Mouse (Mus musculus) kidney, embryonic 15.5 days (tissue): ENCODE results near the gene Boc. TPM values are rescaled to one million over a fixed set of nuclear protein-coding genes. Genes with fewer than 3 reads are reported as not detected.

Source experiments
- ATAC-seq: fragments of 200-750 bp; cut with Nextera tagmentation; replicated peaks from 2 replicates; pipeline ENCODE4 v1.8.0; 2017; ENCODE audit warnings: moderate TSS enrichment; ENCODE audit not compliant: low FRiP score
- H3K27ac ChIP-seq: fragments of 300-500 bp; sonication (generic); 2 replicates; pipeline ENCODE4 v1.5.1; 2015; ENCODE audit warnings: mild to moderate bottlenecking, inconsistent platforms
- H3K27me3 ChIP-seq: fragments of 300-500 bp; sonication (generic); 2 replicates; pipeline ENCODE4 v1.6.1; 2015; ENCODE audit warnings: inconsistent platforms
- H3K36me3 ChIP-seq: fragments of 300-500 bp; sonication (generic); 2 replicates; pipeline ENCODE4 v1.6.1; 2015; ENCODE audit warnings: inconsistent platforms
- H3K4me1 ChIP-seq: fragments of 300-500 bp; sonication (generic); 2 replicates; pipeline ENCODE4 v1.6.1; 2015; ENCODE audit warnings: inconsistent platforms
- H3K4me2 ChIP-seq: fragments of 300-500 bp; sonication (generic); 2 replicates; pipeline ENCODE4 v1.6.1; 2015; ENCODE audit warnings: moderate library complexity, mild to moderate bottlenecking, inconsistent platforms
- H3K4me3 ChIP-seq: fragments of 300-500 bp; sonication (generic); replicated peaks from 2 replicates; pipeline ENCODE4 v1.5.1; 2015; ENCODE audit warnings: mild to moderate bottlenecking, inconsistent platforms
- H3K9ac ChIP-seq: fragments of 300-500 bp; sonication (generic); 2 replicates; pipeline ENCODE4 v1.6.1; 2015; ENCODE audit warnings: mild to moderate bottlenecking, inconsistent platforms
- H3K9me3 ChIP-seq: fragments of 300-500 bp; sonication (generic); replicated peaks from 2 replicates; pipeline ENCODE4 v1.6.1; 2016; ENCODE audit warnings: inconsistent platforms
- WGBS: fragments of 180-500 bp; shearing (Covaris S2); methylation state at CpG from one replicate; pipeline ENCODE4 v1.1.7; 2015; ENCODE audit warnings: mixed read lengths; 5-methylcytosine and 5-hydroxymethylcytosine counted together
- polyA plus RNA-seq: library from polyadenylated mRNA; unstranded; fragments of >200 nt; fragmentation: Nextera tagmentation; extraction: Ambion mirVana; gene quantifications from 2 replicates; pipeline ENCODE4 v1.2.1, GENCODE M21; 2015

The Boc gene
- polyA plus RNA-seq, 1 experiment from 2014 or later = 24.2 TPM

GRCm38 (mm10) chr16:44538401-44539395 lies 20.0 kb downstream of the Boc start:
- ATAC-seq = no peak; the same call in 1 of the 2 replicates
- Histone ChIP-seq H3K27me3 (no peaks in the 10 kb centered on the region), H3K4me3 (no peak overlapping the region), H3K36me3 (no peaks in the 10 kb centered on the region), H3K9me3 (no peaks in the 10 kb centered on the region), H3K9ac (no peak overlapping the region), H3K4me1 (peaks cover 67% of the 10 kb centered on the region), H3K27ac (peak overlapping the region; percentile 60), H3K4me2 (0 out of 2 replicates have a peak overlapping the region, but pooled peaks have one; percentile 12)
- 36% methylated on average over 16 of the region's 16 CpGs for WGBS

DNA sequence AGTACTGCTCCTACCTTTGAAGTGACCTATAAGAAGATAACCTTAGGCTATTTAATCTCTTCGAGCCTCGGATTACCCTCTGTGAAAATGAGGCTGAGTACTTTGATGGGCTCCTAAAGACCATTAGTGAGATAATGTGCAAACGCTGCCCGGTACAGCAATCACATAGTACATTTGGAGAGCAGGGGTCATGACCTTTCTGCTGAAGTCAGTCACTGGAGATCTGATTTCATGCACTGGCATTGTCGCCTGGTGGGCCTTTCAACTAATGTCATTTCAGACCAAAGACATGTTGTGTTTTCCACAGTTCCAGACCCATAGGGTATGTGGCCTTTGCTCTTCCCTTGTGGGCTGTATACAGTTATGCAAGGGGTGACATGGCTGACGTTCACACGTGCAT lies 24.6 kb downstream of the Boc start:
- Histone ChIP-seq H3K27me3 (no peaks in the 10 kb centered on the region), H3K36me3 (0 out of 2 replicates have a peak, but pooled peaks cover 5% of the 10 kb centered on the region), H3K4me2 (no peak overlapping the region), H3K4me1 (peaks cover 71% of the 10 kb centered on the region), H3K9me3 (no peaks in the 10 kb centered on the region), H3K27ac (no peak overlapping the region), H3K9ac (no peak overlapping the region), H3K4me3 (no peak overlapping the region)
- 24% methylated on average over 7 of the region's 7 CpGs for WGBS
- ATAC-seq = no peak

DNA sequence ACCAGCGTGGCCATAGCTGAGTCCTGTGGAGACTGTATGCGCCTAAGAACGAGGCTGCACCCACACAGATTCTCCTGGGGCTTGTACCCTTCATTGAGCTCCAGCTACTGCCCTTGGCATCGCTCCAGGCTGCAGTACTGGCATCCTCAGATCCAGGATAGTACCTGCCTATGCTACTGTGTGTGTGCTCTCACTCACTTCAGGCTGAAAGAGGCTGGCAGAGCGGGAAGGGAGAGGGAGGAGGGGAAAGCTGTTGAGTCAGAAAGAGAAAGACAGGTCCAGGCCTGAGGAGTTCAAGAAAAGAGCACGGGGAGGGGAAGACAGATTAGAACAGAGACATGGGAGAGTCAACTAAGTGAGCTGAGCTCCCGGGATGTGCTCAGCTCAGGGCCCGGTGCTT lies 25.2 kb downstream of the Boc start:
- Histone ChIP-seq H3K4me3 (no peak overlapping the region), H3K4me1 (peaks cover 68% of the 10 kb centered on the region), H3K9ac (no peak overlapping the region), H3K27ac (no peak overlapping the region), H3K36me3 (0 out of 2 replicates have a peak, but pooled peaks cover 5% of the 10 kb centered on the region), H3K27me3 (no peaks in the 10 kb centered on the region), H3K9me3 (no peaks in the 10 kb centered on the region), H3K4me2 (no peak overlapping the region)
- no peak for ATAC-seq
- 56% methylated on average over 8 of the region's 8 CpGs for WGBS

- H3K9ac ChIP-seq = no peak overlapping the region
- H3K4me2 ChIP-seq = no peak overlapping the region
- peaks cover 66% of the 10 kb centered on the region for H3K4me1 ChIP-seq
- WGBS = 55% methylated on average over 16 of the region's 16 CpGs
- H3K9me3 ChIP-seq = no peaks in the 10 kb centered on the region
- no peak overlapping the region for H3K4me3 ChIP-seq
- no peaks in the 10 kb centered on the region for H3K27me3 ChIP-seq
- 0 out of 2 replicates have a peak, but pooled peaks cover 5% of the 10 kb centered on the region for H3K36me3 ChIP-seq
- H3K27ac ChIP-seq = no peak overlapping the region
- ATAC-seq = no peak
These were observed 25.8 kb downstream of the Boc start for GRCm38 (mm10) chr16:44532851-44533250.

- H3K27ac ChIP-seq = peak overlapping the region; percentile 56; the same call in 1 of the 2 replicates
- H3K9ac ChIP-seq = no peak overlapping the region; the same call in 1 of the 2 replicates
- H3K4me2 ChIP-seq = peak overlapping the region; percentile 57
- H3K36me3 ChIP-seq = 0 out of 2 replicates have a peak, but pooled peaks cover 5% of the 10 kb centered on the region
- H3K4me3 ChIP-seq = peak overlapping the region; percentile 26
- 27% methylated on average over 12 of the region's 12 CpGs for WGBS
- no peak; the same call in 1 of the 2 replicates for ATAC-seq
- H3K4me1 ChIP-seq = peaks cover 79% of the 10 kb centered on the region
- no peaks in the 10 kb centered on the region for H3K9me3 ChIP-seq
- H3K27me3 ChIP-seq = no peaks in the 10 kb centered on the region
These were observed 27.4 kb downstream of the Boc start for GRCm38 (mm10) chr16:44531239-44531797.

DNA sequence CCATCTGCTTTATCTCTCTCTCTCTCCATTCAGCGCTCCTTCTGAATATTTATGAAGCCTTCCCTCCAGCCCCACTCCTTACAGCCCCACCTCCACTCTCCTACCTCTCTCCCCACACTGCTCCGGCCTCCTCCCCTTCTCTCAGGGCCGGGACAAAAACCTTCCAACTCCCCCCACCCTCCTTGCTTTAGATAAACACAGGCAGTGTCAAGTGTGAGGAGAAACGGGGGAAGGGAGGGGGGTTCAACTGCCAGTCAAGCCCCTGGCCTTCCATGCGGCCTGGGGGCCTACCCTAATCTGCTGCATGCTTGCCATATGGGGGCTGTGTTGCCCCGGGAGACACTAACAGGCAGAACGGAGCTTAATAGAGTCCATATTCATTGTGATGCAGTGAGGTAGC lies 27.9 kb downstream of the Boc start:
- peak; percentile 80 for ATAC-seq
- Histone ChIP-seq H3K4me2 (peak overlapping the region; percentile 57), H3K9me3 (no peaks in the 10 kb centered on the region), H3K27ac (peak overlapping the region; percentile 56), H3K4me1 (peaks cover 75% of the 10 kb centered on the region), H3K27me3 (no peaks in the 10 kb centered on the region), H3K9ac (peak overlapping the region; percentile 32), H3K4me3 (peak overlapping the region; percentile 26), H3K36me3 (0 out of 2 replicates have a peak, but pooled peaks cover 5% of the 10 kb centered on the region)
- WGBS = 3% methylated on average over 7 of the region's 7 CpGs

DNA sequence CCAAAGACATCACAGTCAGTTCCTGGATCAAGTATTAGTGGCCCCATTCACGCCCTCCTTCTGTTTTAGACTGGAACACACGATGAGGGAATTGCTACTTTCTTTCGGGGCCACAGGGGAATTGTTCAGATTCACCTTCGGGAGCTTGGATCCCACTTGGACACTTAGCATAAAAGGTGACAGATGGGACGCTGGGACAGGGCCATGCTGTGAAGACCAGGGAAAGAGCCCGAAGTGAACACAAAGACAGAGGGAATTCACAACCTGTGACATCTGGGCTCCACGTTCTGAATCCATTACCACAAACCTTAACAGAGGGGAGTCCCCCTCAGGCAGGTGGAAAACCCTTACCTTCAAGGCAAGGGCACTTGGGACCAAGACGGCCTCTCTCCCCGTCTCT lies 28.5 kb downstream of the Boc start:
- H3K4me1 ChIP-seq = peaks cover 75% of the 10 kb centered on the region

GRCm38 (mm10) chr16:44529691-44530090 lies 29.0 kb downstream of the Boc start:
- 39% methylated on average over 8 of the region's 8 CpGs for WGBS
- Histone ChIP-seq H3K9ac (no peak overlapping the region), H3K9me3 (no peaks in the 10 kb centered on the region), H3K27me3 (no peaks in the 10 kb centered on the region), H3K27ac (no peak overlapping the region), H3K36me3 (0 out of 2 replicates have a peak, but pooled peaks cover 5% of the 10 kb centered on the region), H3K4me2 (no peak overlapping the region), H3K4me1 (peaks cover 72% of the 10 kb centered on the region), H3K4me3 (no peak overlapping the region)
- no peak for ATAC-seq

More for the DNA sequence above, 28.5 kb downstream of the Boc start:
- peak overlapping the region; percentile 57 for H3K4me2 ChIP-seq
- H3K9ac ChIP-seq = no peak overlapping the region
- no peaks in the 10 kb centered on the region for H3K27me3 ChIP-seq
- no peaks in the 10 kb centered on the region for H3K9me3 ChIP-seq
- no peak for ATAC-seq
- WGBS = 31% methylated on average over 9 of the region's 9 CpGs
- H3K36me3 ChIP-seq = 0 out of 2 replicates have a peak, but pooled peaks cover 5% of the 10 kb centered on the region
- peak overlapping the region; percentile 56 for H3K27ac ChIP-seq
- no peak overlapping the region for H3K4me3 ChIP-seq

GRCm38 (mm10) chr16:44528955-44529354 lies 29.7 kb downstream of the Boc start:
- no peak overlapping the region for H3K9ac ChIP-seq
- 79% methylated on average over 7 of the region's 7 CpGs for WGBS

DNA sequence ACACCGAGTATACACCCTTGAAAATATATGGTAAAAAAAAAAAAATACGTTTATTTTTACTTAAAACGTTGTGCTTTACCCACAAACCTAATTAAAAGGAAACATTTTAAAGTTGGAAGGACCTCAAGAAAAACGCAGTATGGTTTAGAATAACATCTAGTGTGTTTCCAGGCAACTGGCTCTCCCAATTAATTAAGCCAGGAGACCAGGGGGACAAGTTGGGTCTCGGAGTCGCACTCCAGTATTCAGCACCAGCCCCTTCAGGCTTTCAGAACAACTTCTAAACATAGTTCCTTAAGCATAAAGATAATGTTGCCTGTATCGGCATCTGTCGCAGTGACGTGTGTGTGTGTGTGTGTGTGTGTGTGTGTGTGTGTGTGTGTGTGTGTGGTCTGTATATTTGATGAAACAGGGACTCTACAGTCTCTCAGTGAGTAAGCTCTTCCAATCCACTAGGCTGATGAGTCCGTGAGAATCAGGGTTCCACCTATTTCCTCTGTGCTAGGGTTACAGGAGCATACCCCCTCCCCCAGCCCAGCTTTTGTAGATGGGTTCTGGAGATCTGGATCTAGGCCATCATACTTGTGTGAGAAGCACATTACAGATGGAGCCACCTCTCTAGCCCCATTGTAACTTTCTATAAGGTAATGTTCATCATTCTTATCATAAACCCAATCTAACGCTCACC lies 31.3 kb downstream of the Boc start:
- H3K9me3 ChIP-seq = no peaks in the 10 kb centered on the region

More at GRCm38 (mm10) chr16:44528955-44529354, 29.7 kb downstream of the Boc start:
- Histone ChIP-seq H3K4me2 (no peak overlapping the region), H3K36me3 (0 out of 2 replicates have a peak, but pooled peaks cover 5% of the 10 kb centered on the region), H3K4me3 (no peak overlapping the region), H3K4me1 (peaks cover 65% of the 10 kb centered on the region), H3K9me3 (no peaks in the 10 kb centered on the region), H3K27ac (no peak overlapping the region), H3K27me3 (no peaks in the 10 kb centered on the region)
- no peak for ATAC-seq

GRCm38 (mm10) chr16:44526689-44527088 lies 32.0 kb downstream of the Boc start:
- no peaks in the 10 kb centered on the region for H3K9me3 ChIP-seq
- peak overlapping the region; percentile 56; the same call in 1 of the 2 replicates for H3K27ac ChIP-seq
- WGBS = 31% methylated on average over 12 of the region's 12 CpGs
- no peak overlapping the region for H3K9ac ChIP-seq
- H3K4me3 ChIP-seq = no peak overlapping the region
- no peak overlapping the region for H3K4me2 ChIP-seq
- no peak for ATAC-seq
- no peaks in the 10 kb centered on the region for H3K27me3 ChIP-seq
- peaks cover 48% of the 10 kb centered on the region for H3K4me1 ChIP-seq
- H3K36me3 ChIP-seq = no peaks in the 10 kb centered on the region

More for the DNA sequence above, 31.3 kb downstream of the Boc start:
- ATAC-seq = no peak
- 0 out of 2 replicates have a peak, but pooled peaks cover 5% of the 10 kb centered on the region for H3K36me3 ChIP-seq
- WGBS = 46% methylated on average over 11 of the region's 11 CpGs
- H3K4me1 ChIP-seq = peaks cover 49% of the 10 kb centered on the region
- no peak overlapping the region for H3K4me2 ChIP-seq
- no peak overlapping the region for H3K4me3 ChIP-seq
- H3K27me3 ChIP-seq = no peaks in the 10 kb centered on the region
- no peak overlapping the region; the same call in 1 of the 2 replicates for H3K27ac ChIP-seq
- H3K9ac ChIP-seq = no peak overlapping the region
